Mouse (Mus musculus) fibroblast of lung, adult 2 months (primary cell): ENCODE data around the gene Teddm2.

Experiments
- DNase-seq: peaks from one replicate; pipeline ENCODE4 v3.0.0-alpha.2; 2011; ENCODE audit warnings: low read depth

The Teddm2 gene

GRCm38 (mm10) chr1:153899731-153900380 is at the start of gene Teddm2, which contains the start of gene Glul:
Gene Teddm2, minus strand, starts transcription at chr1:153900228.
Gene Glul, plus strand, starts transcription at chr1:153899944.
- peak; percentile 83 for DNase-seq

GRCm38 (mm10) chr1:153947837-153948236 is 47.8 kb upstream of the Teddm2 start:
- DNase-seq, result no peak

- no peak for DNase-seq
Measured at GRCm38 (mm10) chr1:153946971-153947370, 46.9 kb upstream of the Teddm2 start.

- DNase-seq, result no peak
Measured at GRCm38 (mm10) chr1:153945181-153945580, 45.2 kb upstream of the Teddm2 start.

- DNase-seq, result no peak
Measured at GRCm38 (mm10) chr1:153940986-153941385, 41.0 kb upstream of the Teddm2 start.

- no peak for DNase-seq
Measured at GRCm38 (mm10) chr1:153937025-153937424, 37.0 kb upstream of the Teddm2 start.

- DNase-seq, result no peak
Measured at GRCm38 (mm10) chr1:153935844-153936380, 35.9 kb upstream of the Teddm2 start.

GRCm38 (mm10) chr1:153933772-153934171 is 33.7 kb upstream of the Teddm2 start:
- no peak for DNase-seq

- no peak for DNase-seq
Measured at GRCm38 (mm10) chr1:153930431-153930830, 30.4 kb upstream of the Teddm2 start.

- DNase-seq, result no peak
Measured at GRCm38 (mm10) chr1:153924395-153925385, 24.7 kb upstream of the Teddm2 start.

GRCm38 (mm10) chr1:153922571-153923021 is 22.6 kb upstream of the Teddm2 start:
- DNase-seq, result no peak

GRCm38 (mm10) chr1:153921642-153922041 is 21.6 kb upstream of the Teddm2 start:
- DNase-seq, result no peak

- DNase-seq, result no peak
Measured at GRCm38 (mm10) chr1:153918521-153919206, 18.6 kb upstream of the Teddm2 start.

GRCm38 (mm10) chr1:153913869-153914268 is 13.8 kb upstream of the Teddm2 start:
- DNase-seq, result no peak

- no peak for DNase-seq
Measured at GRCm38 (mm10) chr1:153911276-153911795, 11.3 kb upstream of the Teddm2 start.

- DNase-seq, result no peak
Measured at GRCm38 (mm10) chr1:153910423-153910822, 10.4 kb upstream of the Teddm2 start.

- no peak for DNase-seq
Measured at GRCm38 (mm10) chr1:153909963-153910291, 9.9 kb upstream of the Teddm2 start.

- DNase-seq, result no peak
Measured at GRCm38 (mm10) chr1:153909213-153909962, 9.4 kb upstream of the Teddm2 start.

GRCm38 (mm10) chr1:153908741-153909140 is 8.7 kb upstream of the Teddm2 start:
- DNase-seq, result no peak

GRCm38 (mm10) chr1:153908208-153908607 is 8.2 kb upstream of the Teddm2 start:
- no peak for DNase-seq

GRCm38 (mm10) chr1:153905884-153906283 is 5.9 kb upstream of the Teddm2 start:
- DNase-seq, result no peak
